Mouse (Mus musculus) liver, adult 2 months (tissue): ENCODE results near the gene Padi6.

ENCODE experiments used
- CTCF ChIP-seq: fragments of 200-500 bp; IDR thresholded peaks from 2 replicates; pipeline ENCODE4 v1.5.1; 2011; ENCODE audit warnings: low read depth, low read length, control low read depth
- POLR2A ChIP-seq: fragments of 200-500 bp; IDR thresholded peaks from 2 replicates; pipeline ENCODE4 v1.6.1; 2011; ENCODE audit warnings: low read length, control low read depth; ENCODE audit not compliant: insufficient read depth; ENCODE audit errors: extremely low read depth

DNA sequence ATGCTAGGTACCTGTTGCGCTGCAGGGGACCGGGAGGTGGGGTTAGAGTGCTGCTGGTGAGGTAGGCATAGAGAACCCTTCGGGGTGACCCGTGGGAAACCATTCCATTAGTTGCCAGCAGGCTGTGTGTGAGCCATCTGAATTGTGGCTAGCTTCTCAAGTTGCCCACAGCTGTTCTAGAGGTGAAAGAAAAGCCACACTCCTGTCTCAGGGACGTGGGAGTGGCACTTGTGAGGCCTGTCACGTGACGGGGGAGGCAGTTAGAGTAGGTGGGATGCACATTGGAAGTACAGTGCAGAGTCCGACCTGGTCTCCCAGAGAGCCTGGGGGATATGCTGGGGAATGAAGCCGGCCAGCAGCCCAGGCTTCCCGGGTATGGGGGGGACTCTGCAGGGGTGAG, 32.8 kb downstream of the Padi6 start:
- TF ChIP-seq CTCF: no peak
- no peak for TF ChIP-seq POLR2A
